Mouse (Mus musculus): Measurements from ENCODE around the gene Gc.

GRCm38 (mm10) chr5:89458987-89459386 is 1.3 kb upstream of the Gc start:
- no peak for TF ChIP-seq CTCF (conservative IDR thresholded peaks at IDR 0.05 in 1 of 2, IDR thresholded peaks at IDR 0.05 in 1 of 2; ENCODE audit: low read depth in 2 of 2, low read length in 2 of 2)
- TF ChIP-seq MAX (IDR thresholded peaks at IDR 0.05; ENCODE audit: low read length), result no peak
- no peak for TF ChIP-seq RAD21 (IDR thresholded peaks at IDR 0.05; ENCODE audit: low read depth, low read length)
